Mouse (Mus musculus) hindbrain, embryonic 13.5 days (tissue): ENCODE data around the gene Dclk1. TPM values are rescaled to one million over a fixed set of nuclear protein-coding genes. Genes with fewer than 3 reads are reported as not detected.

Experiments
- ATAC-seq: fragments of 200-750 bp; cut with Nextera tagmentation; 2 replicates; pipeline ENCODE4 v1.8.0; 2017; ENCODE audit warnings: moderate TSS enrichment; ENCODE audit not compliant: low FRiP score
- H3K27ac ChIP-seq: fragments of 300-500 bp; sonication (generic); 2 replicates; pipeline ENCODE4 v1.5.1; 2015; ENCODE audit warnings: inconsistent platforms, mild to moderate bottlenecking, moderate library complexity
- H3K27me3 ChIP-seq: fragments of 300-500 bp; sonication (generic); 2 replicates; pipeline ENCODE4 v1.6.1; 2015; ENCODE audit warnings: mild to moderate bottlenecking, inconsistent platforms
- H3K36me3 ChIP-seq: fragments of 300-500 bp; sonication (generic); 2 replicates; pipeline ENCODE4 v1.6.1; 2015; ENCODE audit warnings: mild to moderate bottlenecking, inconsistent platforms
- H3K4me1 ChIP-seq: fragments of 300-500 bp; sonication (generic); replicated peaks from 2 replicates; pipeline ENCODE4 v1.6.1; 2015; ENCODE audit warnings: inconsistent platforms
- H3K4me2 ChIP-seq: fragments of 300-500 bp; sonication (generic); 2 replicates; pipeline ENCODE4 v1.6.1; 2015; ENCODE audit warnings: inconsistent platforms, mild to moderate bottlenecking, moderate library complexity
- H3K4me3 ChIP-seq: fragments of 300-500 bp; sonication (generic); 2 replicates; pipeline ENCODE4 v1.5.1; 2015; ENCODE audit warnings: mild to moderate bottlenecking, inconsistent platforms
- H3K9ac ChIP-seq: fragments of 300-500 bp; sonication (generic); 2 replicates; pipeline ENCODE4 v1.6.1; 2015; ENCODE audit warnings: mild to moderate bottlenecking, inconsistent platforms
- H3K9me3 ChIP-seq: fragments of 300-500 bp; sonication (generic); 2 replicates; pipeline ENCODE4 v1.6.1; 2016; ENCODE audit warnings: inconsistent platforms
- WGBS: fragments of 180-500 bp; shearing (Covaris S2); methylation state at CpG from one replicate; pipeline ENCODE4 v1.1.7; 2015; 5-methylcytosine and 5-hydroxymethylcytosine counted together
- polyA plus RNA-seq: library from polyadenylated mRNA; unstranded; fragments of >200 nt; fragmentation: Nextera tagmentation; extraction: Ambion mirVana; gene quantifications from 2 replicates; pipeline ENCODE4 v1.2.1, GENCODE M21; 2015

The Dclk1 gene
- polyA plus RNA-seq, 1 experiment from 2014 or later = 236 TPM

GRCm38 (mm10) chr3:55226501-55227213 lies 15.5 kb upstream of the Dclk1 start:
- no peaks in the 10 kb centered on the region for H3K36me3 ChIP-seq
- peak; percentile 65 for ATAC-seq
- H3K9me3 ChIP-seq = no peaks in the 10 kb centered on the region
- peak overlapping the region; percentile 44 for H3K4me2 ChIP-seq
- H3K27ac ChIP-seq = no peak overlapping the region
- H3K27me3 ChIP-seq = no peaks in the 10 kb centered on the region
- WGBS = 28% methylated on average over 14 of the region's 18 CpGs
- H3K9ac ChIP-seq = no peak overlapping the region
- peak overlapping the region; percentile 15; the same call in 1 of the 2 replicates for H3K4me3 ChIP-seq
- H3K4me1 ChIP-seq = peaks cover 10% of the 10 kb centered on the region

GRCm38 (mm10) chr3:55227214-55227581 lies 15.0 kb upstream of the Dclk1 start:
- no peaks in the 10 kb centered on the region for H3K9me3 ChIP-seq
- H3K27ac ChIP-seq = no peak overlapping the region
- WGBS = 39% methylated on average over 4 of the region's 4 CpGs
- no peak overlapping the region for H3K9ac ChIP-seq
- no peak for ATAC-seq
- peak overlapping the region; percentile 44 for H3K4me2 ChIP-seq
- H3K27me3 ChIP-seq = no peaks in the 10 kb centered on the region
- H3K4me1 ChIP-seq = peaks cover 10% of the 10 kb centered on the region
- H3K36me3 ChIP-seq = no peaks in the 10 kb centered on the region
- 0 out of 2 replicates have a peak overlapping the region, but pooled peaks have one; percentile 15 for H3K4me3 ChIP-seq

- WGBS = under 1% methylated on average over 41 of the region's 45 CpGs
- H3K4me3 ChIP-seq = peak overlapping the region; percentile 90
- peaks cover 48% of the 10 kb centered on the region for H3K4me1 ChIP-seq
- no peaks in the 10 kb centered on the region for H3K27me3 ChIP-seq
- H3K9me3 ChIP-seq = no peaks in the 10 kb centered on the region
- H3K4me2 ChIP-seq = peak overlapping the region; percentile 80
- peaks cover 9% of the 10 kb centered on the region for H3K36me3 ChIP-seq
- H3K9ac ChIP-seq = peak overlapping the region; percentile 99
- ATAC-seq = peak; percentile 95
- peak overlapping the region; percentile 99 for H3K27ac ChIP-seq
Measured at GRCm38 (mm10) chr3:55242422-55243055, 375 bp downstream of the Dclk1 start.

- H3K27me3 ChIP-seq = no peaks in the 10 kb centered on the region
- no peaks in the 10 kb centered on the region for H3K9me3 ChIP-seq
- WGBS = 1% methylated on average over 8 of the region's 8 CpGs
- peak overlapping the region; percentile 90 for H3K4me3 ChIP-seq
- peak overlapping the region; percentile 99 for H3K27ac ChIP-seq
- peaks cover 14% of the 10 kb centered on the region for H3K36me3 ChIP-seq
- H3K9ac ChIP-seq = peak overlapping the region; percentile 99
- peaks cover 53% of the 10 kb centered on the region for H3K4me1 ChIP-seq
- H3K4me2 ChIP-seq = peak overlapping the region; percentile 80
- ATAC-seq = peak; percentile 78; the same call in 1 of the 2 replicates
Measured at GRCm38 (mm10) chr3:55243056-55243471, 900 bp downstream of the Dclk1 start.

- peak overlapping the region; percentile 99 for H3K9ac ChIP-seq
- no peak for ATAC-seq
- H3K27ac ChIP-seq = peak overlapping the region; percentile 99; the same call in 1 of the 2 replicates
Measured at GRCm38 (mm10) chr3:55244087-55244486, 1.9 kb downstream of the Dclk1 start.

GRCm38 (mm10) chr3:55246618-55247272 lies 4.6 kb downstream of the Dclk1 start:
- WGBS = 89% methylated on average over 12 of the region's 12 CpGs
- peaks cover 80% of the 10 kb centered on the region for H3K4me1 ChIP-seq
- H3K4me2 ChIP-seq = no peak overlapping the region
- H3K4me3 ChIP-seq = no peak overlapping the region
- no peaks in the 10 kb centered on the region for H3K9me3 ChIP-seq
- H3K27ac ChIP-seq = no peak overlapping the region
- no peaks in the 10 kb centered on the region for H3K27me3 ChIP-seq
- no peak overlapping the region for H3K9ac ChIP-seq
- ATAC-seq = no peak
- H3K36me3 ChIP-seq = peaks cover 27% of the 10 kb centered on the region

More at GRCm38 (mm10) chr3:55244087-55244486, 1.9 kb downstream of the Dclk1 start:
- Histone ChIP-seq H3K36me3 (peaks cover 24% of the 10 kb centered on the region), H3K9me3 (no peaks in the 10 kb centered on the region), H3K27me3 (no peaks in the 10 kb centered on the region), H3K4me1 (peaks cover 63% of the 10 kb centered on the region), H3K4me2 (peak overlapping the region; percentile 80), H3K4me3 (peak overlapping the region; percentile 90)
- WGBS = 42% methylated on average over 6 of the region's 6 CpGs

GRCm38 (mm10) chr3:55248048-55248447 lies 5.9 kb downstream of the Dclk1 start:
- peaks cover 74% of the 10 kb centered on the region for H3K4me1 ChIP-seq
- ATAC-seq = no peak
- H3K36me3 ChIP-seq = peaks cover 36% of the 10 kb centered on the region
- H3K4me2 ChIP-seq = no peak overlapping the region
- no peaks in the 10 kb centered on the region for H3K27me3 ChIP-seq
- 79% methylated on average over 3 of the region's 3 CpGs for WGBS
- H3K27ac ChIP-seq = no peak overlapping the region
- H3K9me3 ChIP-seq = no peaks in the 10 kb centered on the region
- H3K4me3 ChIP-seq = no peak overlapping the region
- no peak overlapping the region for H3K9ac ChIP-seq

- H3K27ac ChIP-seq = 0 out of 2 replicates have a peak overlapping the region, but pooled peaks have one; percentile 0
- 62% methylated on average over 6 of the region's 6 CpGs for WGBS
- no peak overlapping the region for H3K4me2 ChIP-seq
- ATAC-seq = peak; percentile 78
- no peak overlapping the region for H3K9ac ChIP-seq
- H3K4me3 ChIP-seq = no peak overlapping the region
- no peaks in the 10 kb centered on the region for H3K9me3 ChIP-seq
- H3K36me3 ChIP-seq = peaks cover 39% of the 10 kb centered on the region
- peaks cover 73% of the 10 kb centered on the region for H3K4me1 ChIP-seq
- H3K27me3 ChIP-seq = no peaks in the 10 kb centered on the region
Measured at GRCm38 (mm10) chr3:55248508-55248907, 6.3 kb downstream of the Dclk1 start.

GRCm38 (mm10) chr3:55250631-55251030 lies 8.5 kb downstream of the Dclk1 start:
- Histone ChIP-seq H3K4me1 (peaks cover 53% of the 10 kb centered on the region), H3K9ac (no peak overlapping the region)

GRCm38 (mm10) chr3:55260139-55260538 lies 18.0 kb downstream of the Dclk1 start:
- no peak overlapping the region for H3K9ac ChIP-seq
- H3K27me3 ChIP-seq = no peaks in the 10 kb centered on the region
- peaks cover 32% of the 10 kb centered on the region for H3K36me3 ChIP-seq
- H3K27ac ChIP-seq = no peak overlapping the region
- no peak overlapping the region for H3K4me3 ChIP-seq
- no peaks in the 10 kb centered on the region for H3K9me3 ChIP-seq
- whole genome bisulfite sequencing = 83% methylated on average over 7 of the region's 7 CpGs
- ATAC-seq = no peak
- H3K4me1 ChIP-seq = peaks cover 18% of the 10 kb centered on the region
- no peak overlapping the region for H3K4me2 ChIP-seq

More at GRCm38 (mm10) chr3:55250631-55251030, 8.5 kb downstream of the Dclk1 start:
- 87% methylated on average over 2 of the region's 2 CpGs for WGBS
- Histone ChIP-seq H3K36me3 (peaks cover 51% of the 10 kb centered on the region), H3K4me3 (no peak overlapping the region), H3K27me3 (no peaks in the 10 kb centered on the region), H3K9me3 (no peaks in the 10 kb centered on the region), H3K4me2 (no peak overlapping the region), H3K27ac (no peak overlapping the region)
- ATAC-seq = no peak

GRCm38 (mm10) chr3:55266091-55266490 lies 23.9 kb downstream of the Dclk1 start:
- Histone ChIP-seq H3K27ac (no peak overlapping the region), H3K4me2 (no peak overlapping the region), H3K36me3 (peaks cover 16% of the 10 kb centered on the region), H3K27me3 (no peaks in the 10 kb centered on the region), H3K9me3 (no peaks in the 10 kb centered on the region), H3K4me1 (peaks cover 14% of the 10 kb centered on the region), H3K4me3 (no peak overlapping the region), H3K9ac (no peak overlapping the region)
- WGBS = 94% methylated on average over 5 of the region's 5 CpGs
- ATAC-seq = no peak

- H3K4me2 ChIP-seq = no peak overlapping the region
- peaks cover 17% of the 10 kb centered on the region for H3K4me1 ChIP-seq
- WGBS = 84% methylated on average over 4 of the region's 4 CpGs
- H3K27me3 ChIP-seq = no peaks in the 10 kb centered on the region
- H3K9me3 ChIP-seq = no peaks in the 10 kb centered on the region
- no peak overlapping the region for H3K4me3 ChIP-seq
- H3K9ac ChIP-seq = no peak overlapping the region
- no peak for ATAC-seq
- H3K36me3 ChIP-seq = peaks cover 9% of the 10 kb centered on the region
- H3K27ac ChIP-seq = no peak overlapping the region
Measured at GRCm38 (mm10) chr3:55269802-55270201, 27.6 kb downstream of the Dclk1 start.
